Mouse (Mus musculus): ENCODE results near the gene Prkce. TPM values are rescaled to one million over a fixed set of nuclear protein-coding genes. Genes with fewer than 3 reads are reported as not detected.

Prkce gene
- polyA plus RNA-seq, 2 experiments = 0.32 to 0.37 TPM

DNA sequence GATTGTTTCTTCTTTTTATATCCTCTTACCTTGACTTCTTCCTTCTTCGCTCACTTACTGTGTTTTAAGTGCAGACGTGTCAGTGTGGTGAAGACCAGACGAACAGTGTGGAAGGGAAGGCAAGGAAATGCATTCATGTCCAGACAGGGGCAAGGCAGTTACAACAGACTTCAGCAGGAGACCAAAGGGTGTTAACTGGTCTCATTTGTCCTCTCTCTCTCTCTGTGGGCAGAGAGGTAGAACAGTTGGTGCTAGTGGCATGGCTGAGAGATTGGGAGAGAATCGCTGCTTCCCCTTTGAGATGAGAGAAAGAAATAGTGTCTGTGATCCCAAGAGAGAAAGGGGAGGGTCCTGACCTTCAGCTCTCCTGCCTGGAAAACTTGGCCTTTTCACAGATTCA, 186.5 kb downstream of the Prkce start:
- no peak overlapping the region for H3K9ac ChIP-seq (replicated peaks)
- H3K27me3 ChIP-seq (ENCODE audit: control insufficient read depth, insufficient read depth, low read length) = no peaks in the 10 kb centered on the region
- H3K9me3 ChIP-seq (ENCODE audit: control insufficient read depth, low read length) = no peaks in the 10 kb centered on the region
- no peaks in the 10 kb centered on the region for H3K36me3 ChIP-seq (replicated peaks; ENCODE audit: control insufficient read depth, insufficient read depth, low read depth)
- no peak overlapping the region for H3K4me2 ChIP-seq (ENCODE audit: low read depth)
- peaks cover 0 to 2% of the 10 kb centered on the region in 2 experiments; a peak in 1 of 4 replicates for H3K4me1 ChIP-seq (replicated peaks; ENCODE audit: control insufficient read depth in 2 of 2, insufficient read depth in 2 of 2, low read length in 1 of 2)
- no peak overlapping the region for H3K27ac ChIP-seq
- no peak for DNase-seq (ENCODE audit: low read depth in 3 of 3, low spot score in 3 of 3)
- TF ChIP-seq CTCF (IDR thresholded peaks at IDR 0.05; ENCODE audit: low read depth) (no peak), EP300 (IDR thresholded peaks at IDR 0.05; ENCODE audit: low read depth) (no peak)
- no peak overlapping the region for H3K4me3 ChIP-seq (ENCODE audit: insufficient read depth in 1 of 2, low read depth in 2 of 2, low read length in 2 of 2)
- WGBS (ENCODE audit: insufficient replicate concordance) = 37% methylated on average over 4 of the region's 4 CpGs
- no peak for ATAC-seq (ENCODE audit: insufficient read depth)

DNA sequence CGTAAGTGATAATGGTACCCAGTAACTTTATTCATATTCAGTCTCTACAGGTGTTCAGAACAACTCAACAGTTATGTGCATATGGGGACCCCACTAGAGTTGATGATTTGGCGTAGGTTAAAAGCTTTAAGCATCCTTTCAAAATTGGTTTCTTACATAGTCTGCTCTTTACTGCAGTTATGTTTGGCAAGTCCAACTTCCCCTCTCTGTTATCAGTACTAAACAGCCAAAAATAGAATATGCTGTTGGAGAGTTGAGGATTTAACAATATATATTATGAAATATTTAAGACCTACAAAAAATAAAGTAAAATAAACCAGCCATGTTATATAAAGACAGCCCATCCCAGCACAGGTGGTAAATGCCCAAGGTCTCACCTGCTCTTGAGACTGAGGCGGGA, 187.3 kb downstream of the Prkce start:
- ATAC-seq (ENCODE audit: insufficient read depth) = no peak
- 45% methylated on average over 3 of the region's 3 CpGs for WGBS (ENCODE audit: insufficient replicate concordance)

DNA sequence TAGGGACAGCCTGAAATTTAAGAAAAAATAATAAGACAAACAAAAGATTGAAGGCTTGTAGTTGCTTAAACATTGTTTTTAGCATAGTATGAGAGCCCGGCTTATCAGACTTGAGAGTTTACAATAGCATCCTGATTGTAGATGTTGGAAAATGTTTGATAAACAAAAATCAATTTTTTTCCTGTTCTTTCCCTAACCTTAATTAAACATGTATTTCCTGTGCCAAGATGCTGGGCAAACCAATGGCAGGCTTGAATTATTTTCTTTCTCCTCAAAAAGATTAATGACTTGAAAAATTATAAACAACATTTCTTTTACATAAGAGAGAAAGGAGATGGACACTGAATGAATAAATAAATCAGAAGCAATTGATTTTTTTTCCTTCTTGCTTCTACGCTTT, 187.7 kb downstream of the Prkce start:
- DNase-seq (ENCODE audit: low read depth in 3 of 3, low spot score in 3 of 3) (no peak), ATAC-seq (ENCODE audit: insufficient read depth) (no peak)
- 58% methylated on average over 2 of the region's 2 CpGs for WGBS (ENCODE audit: insufficient replicate concordance)
- no peak overlapping the region for H3K4me2 ChIP-seq (ENCODE audit: low read depth)
- H3K9me3 ChIP-seq (ENCODE audit: control insufficient read depth, low read length) = no peaks in the 10 kb centered on the region
- H3K9ac ChIP-seq (replicated peaks) = no peak overlapping the region
- no peaks in the 10 kb centered on the region for H3K36me3 ChIP-seq (replicated peaks; ENCODE audit: control insufficient read depth, insufficient read depth, low read depth)
- H3K4me1 ChIP-seq (replicated peaks; ENCODE audit: control insufficient read depth in 2 of 2, insufficient read depth in 2 of 2, low read length in 1 of 2) = peaks cover 0 to 2% of the 10 kb centered on the region in 2 experiments; a peak in 1 of 4 replicates
- no peak overlapping the region for H3K4me3 ChIP-seq (ENCODE audit: insufficient read depth in 1 of 2, low read depth in 2 of 2, low read length in 2 of 2)
- H3K27ac ChIP-seq = no peak overlapping the region
- H3K27me3 ChIP-seq (ENCODE audit: control insufficient read depth, insufficient read depth, low read length) = no peaks in the 10 kb centered on the region
- TF ChIP-seq EP300 (IDR thresholded peaks at IDR 0.05; ENCODE audit: low read depth) = no peak
- no peak for TF ChIP-seq CTCF (IDR thresholded peaks at IDR 0.05; ENCODE audit: low read depth)

More for the DNA sequence above, 187.3 kb downstream of the Prkce start:
- no peaks in the 10 kb centered on the region for H3K36me3 ChIP-seq (replicated peaks; ENCODE audit: control insufficient read depth, insufficient read depth, low read depth)
- H3K4me3 ChIP-seq (ENCODE audit: insufficient read depth in 1 of 2, low read depth in 2 of 2, low read length in 2 of 2) = no peak overlapping the region
- no peak overlapping the region for H3K4me2 ChIP-seq (ENCODE audit: low read depth)
- TF ChIP-seq EP300 (IDR thresholded peaks at IDR 0.05; ENCODE audit: low read depth) = no peak
- TF ChIP-seq CTCF (IDR thresholded peaks at IDR 0.05; ENCODE audit: low read depth) = no peak
- H3K9ac ChIP-seq (replicated peaks) = no peak overlapping the region
- H3K27me3 ChIP-seq (ENCODE audit: control insufficient read depth, insufficient read depth, low read length) = no peaks in the 10 kb centered on the region
- no peaks in the 10 kb centered on the region for H3K9me3 ChIP-seq (ENCODE audit: control insufficient read depth, low read length)
- DNase-seq (ENCODE audit: low read depth in 3 of 3, low spot score in 3 of 3) = no peak
- H3K4me1 ChIP-seq (replicated peaks; ENCODE audit: control insufficient read depth in 2 of 2, insufficient read depth in 2 of 2, low read length in 1 of 2) = peaks cover 0 to 2% of the 10 kb centered on the region in 2 experiments; a peak in 1 of 4 replicates
- no peak overlapping the region for H3K27ac ChIP-seq

DNA sequence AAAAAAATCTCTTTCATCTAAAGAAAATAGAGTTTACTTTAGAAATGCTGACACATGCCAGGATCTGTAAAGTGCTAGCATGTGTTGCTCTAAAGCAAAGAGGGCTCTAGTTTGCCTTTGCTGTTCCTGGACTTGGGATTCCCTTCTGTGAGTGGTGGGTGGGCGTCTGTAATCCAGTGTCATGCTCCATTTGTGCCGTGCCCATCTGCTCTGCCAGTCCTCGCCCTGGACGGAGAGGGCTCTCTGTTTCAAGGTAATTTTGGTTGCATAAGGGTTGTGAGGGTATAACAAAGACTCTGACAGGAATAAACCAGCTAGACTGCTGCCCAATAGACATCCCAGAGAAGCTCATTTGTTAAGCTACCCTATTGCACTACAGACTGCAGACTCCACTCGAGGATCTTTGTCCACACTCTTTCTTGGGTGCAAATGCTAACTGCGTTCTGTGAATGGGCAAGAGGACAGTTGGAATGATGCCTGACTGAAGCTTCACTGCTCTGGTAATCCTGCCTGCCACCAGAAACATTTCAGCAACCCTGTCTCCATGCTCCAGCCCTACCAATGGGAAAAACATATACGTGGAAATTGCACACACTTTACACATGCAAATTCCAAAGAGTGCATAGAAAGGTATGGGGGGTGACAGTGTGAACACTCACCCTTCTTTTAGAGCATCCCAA, 188.3 kb downstream of the Prkce start:
- Histone ChIP-seq H3K4me3 (ENCODE audit: insufficient read depth in 1 of 2, low read depth in 2 of 2, low read length in 2 of 2) (no peak overlapping the region), H3K27me3 (ENCODE audit: control insufficient read depth, insufficient read depth, low read length) (no peaks in the 10 kb centered on the region), H3K27ac (no peak overlapping the region), H3K36me3 (replicated peaks; ENCODE audit: control insufficient read depth, insufficient read depth, low read depth) (no peaks in the 10 kb centered on the region), H3K9me3 (ENCODE audit: control insufficient read depth, low read length) (no peaks in the 10 kb centered on the region), H3K9ac (replicated peaks) (no peak overlapping the region), H3K4me1 (replicated peaks; ENCODE audit: control insufficient read depth in 2 of 2, insufficient read depth in 2 of 2, low read length in 1 of 2) (0 out of 4 replicates have a peak, but pooled peaks cover 0 to 2% of the 10 kb centered on the region in 2 experiments), H3K4me2 (ENCODE audit: low read depth) (no peak overlapping the region)
- 60% methylated on average over 7 of the region's 7 CpGs for WGBS (ENCODE audit: insufficient replicate concordance)
- no peak for ATAC-seq (ENCODE audit: insufficient read depth)
- TF ChIP-seq CTCF (IDR thresholded peaks at IDR 0.05; ENCODE audit: low read depth) (no peak), EP300 (IDR thresholded peaks at IDR 0.05; ENCODE audit: low read depth) (no peak)
- DNase-seq (ENCODE audit: low read depth in 3 of 3, low spot score in 3 of 3) = no peak

DNA sequence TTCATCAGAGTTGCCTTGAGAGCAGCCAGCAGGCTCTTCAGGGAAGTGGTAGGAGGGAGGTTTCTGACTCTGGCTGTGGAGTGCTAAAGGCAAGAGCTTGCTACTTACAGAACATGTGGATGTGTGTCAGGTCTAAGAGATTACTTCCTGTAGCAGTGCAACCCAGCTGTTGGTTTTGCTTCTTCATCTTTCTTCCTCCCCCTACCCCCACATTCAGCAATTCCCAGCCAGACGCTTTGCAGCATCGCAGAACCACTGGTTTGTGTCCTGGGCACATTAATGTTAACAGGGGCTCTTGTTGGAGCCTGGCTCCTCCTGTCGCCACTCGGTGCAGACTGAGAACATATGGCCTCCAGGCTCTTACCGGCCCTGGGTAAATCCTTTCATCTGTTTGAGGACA, 190.8 kb downstream of the Prkce start:
- ATAC-seq (ENCODE audit: insufficient read depth) = no peak
- Histone ChIP-seq H3K4me3 (ENCODE audit: insufficient read depth in 1 of 2, low read depth in 2 of 2, low read length in 2 of 2) (no peak overlapping the region), H3K36me3 (replicated peaks; ENCODE audit: control insufficient read depth, insufficient read depth, low read depth) (no peaks in the 10 kb centered on the region), H3K27me3 (ENCODE audit: control insufficient read depth, insufficient read depth, low read length) (no peaks in the 10 kb centered on the region), H3K9ac (replicated peaks) (no peak overlapping the region), H3K4me1 (replicated peaks; ENCODE audit: control insufficient read depth in 2 of 2, insufficient read depth in 2 of 2, low read length in 1 of 2) (0 out of 4 replicates have a peak, but pooled peaks cover 0 to 2% of the 10 kb centered on the region in 2 experiments), H3K4me2 (ENCODE audit: low read depth) (no peak overlapping the region), H3K9me3 (ENCODE audit: control insufficient read depth, low read length) (no peaks in the 10 kb centered on the region), H3K27ac (no peak overlapping the region)
- TF ChIP-seq EP300 (IDR thresholded peaks at IDR 0.05; ENCODE audit: low read depth) = no peak
- TF ChIP-seq CTCF (IDR thresholded peaks at IDR 0.05; ENCODE audit: low read depth) = no peak
- 49% methylated on average over 5 of the region's 5 CpGs for WGBS (ENCODE audit: insufficient replicate concordance)
- no peak for DNase-seq (ENCODE audit: low read depth in 3 of 3, low spot score in 3 of 3)
